Mouse (Mus musculus): ENCODE results near the gene Dscam.

Gene Dscam

GRCm38 (mm10) chr16:97016244-97016850 is 154.2 kb downstream of the Dscam start:
- DNase-seq, result no peak

GRCm38 (mm10) chr16:97014343-97014742 is 156.2 kb downstream of the Dscam start:
- DNase-seq, result no peak

GRCm38 (mm10) chr16:97009116-97010055 is 161.2 kb downstream of the Dscam start:
- peak; percentile 59 for DNase-seq

GRCm38 (mm10) chr16:97007892-97008527 is 162.5 kb downstream of the Dscam start:
- DNase-seq, result peak; percentile 45

GRCm38 (mm10) chr16:97006854-97007182 is 163.7 kb downstream of the Dscam start:
- no peak for DNase-seq

GRCm38 (mm10) chr16:97006041-97006853 is 164.3 kb downstream of the Dscam start:
- no peak for DNase-seq

GRCm38 (mm10) chr16:97003965-97004364 is 166.6 kb downstream of the Dscam start:
- no peak for DNase-seq

GRCm38 (mm10) chr16:97002837-97003236 is 167.7 kb downstream of the Dscam start:
- DNase-seq, result no peak

- peak; percentile 89 for DNase-seq
Measured at GRCm38 (mm10) chr16:97002189-97002588, 168.4 kb downstream of the Dscam start.

GRCm38 (mm10) chr16:96996854-96997253 is 173.7 kb downstream of the Dscam start:
- peak; percentile 76 for DNase-seq

- DNase-seq, result no peak
Measured at GRCm38 (mm10) chr16:96995858-96996257, 174.7 kb downstream of the Dscam start.

- no peak for DNase-seq
Measured at GRCm38 (mm10) chr16:96987396-96987795, 183.2 kb downstream of the Dscam start.

GRCm38 (mm10) chr16:96973300-96973699 is 197.3 kb downstream of the Dscam start:
- no peak for DNase-seq

GRCm38 (mm10) chr16:96971768-96972167 is 198.8 kb downstream of the Dscam start:
- no peak for DNase-seq

GRCm38 (mm10) chr16:96970412-96970811 is 200.1 kb downstream of the Dscam start:
- DNase-seq, result no peak

- DNase-seq, result no peak
Measured at GRCm38 (mm10) chr16:96969643-96970042, 200.9 kb downstream of the Dscam start.

- no peak for DNase-seq
Measured at GRCm38 (mm10) chr16:96968885-96969480, 201.6 kb downstream of the Dscam start.

- DNase-seq, result no peak
Measured at GRCm38 (mm10) chr16:96959695-96960094, 210.9 kb downstream of the Dscam start.

GRCm38 (mm10) chr16:96945468-96946302 is 224.9 kb downstream of the Dscam start:
- DNase-seq, result peak; percentile 5

GRCm38 (mm10) chr16:96943648-96944047 is 226.9 kb downstream of the Dscam start:
- DNase-seq, result no peak

GRCm38 (mm10) chr16:96934795-96935194 is 235.8 kb downstream of the Dscam start:
- no peak for DNase-seq

Measured in layer of hippocampus, adult 9-11 months (tissue).